Mouse (Mus musculus) midbrain, embryonic 11.5 days (tissue): ENCODE measurements around the gene Cfap61. TPM values are rescaled to one million over a fixed set of nuclear protein-coding genes. Genes with fewer than 3 reads are reported as not detected.

Source experiments
- ATAC-seq: fragments of 200-750 bp; cut with Nextera tagmentation; 2 replicates; pipeline ENCODE4 v1.8.0; 2017; ENCODE audit warnings: moderate TSS enrichment, moderate library complexity; ENCODE audit not compliant: low FRiP score
- DNase-seq: peaks from one replicate; pipeline ENCODE4 v3.0.0; 2015; ENCODE audit warnings: low spot score; ENCODE audit errors: missing footprints
- H3K27ac ChIP-seq: fragments of 300-500 bp; sonication (generic); 2 replicates; pipeline ENCODE4 v1.5.1; 2014; ENCODE audit warnings: low read depth, low read length
- H3K27me3 ChIP-seq: fragments of 300-500 bp; sonication (generic); 2 replicates; pipeline ENCODE4 v1.6.1; 2014; ENCODE audit warnings: mild to moderate bottlenecking, low read length, moderate library complexity, mixed read lengths; ENCODE audit not compliant: control insufficient read depth, insufficient read depth
- H3K36me3 ChIP-seq: fragments of 300-500 bp; sonication (generic); 2 replicates; pipeline ENCODE4 v1.6.1; 2014; ENCODE audit warnings: mild to moderate bottlenecking, low read length, moderate library complexity, mixed read lengths; ENCODE audit not compliant: control insufficient read depth, insufficient read depth
- H3K4me1 ChIP-seq: fragments of 300-500 bp; sonication (generic); 2 replicates; pipeline ENCODE4 v1.6.1; 2014; ENCODE audit warnings: low read length; ENCODE audit not compliant: control insufficient read depth, insufficient read depth
- H3K4me2 ChIP-seq: fragments of 300-500 bp; sonication (generic); 2 replicates; pipeline ENCODE4 v1.6.1; 2014; ENCODE audit warnings: mild to moderate bottlenecking, moderate library complexity
- H3K4me3 ChIP-seq: fragments of 300-500 bp; sonication (generic); 2 replicates; pipeline ENCODE4 v1.5.1; 2014; ENCODE audit warnings: low read depth, low read length
- H3K9ac ChIP-seq: fragments of 300-500 bp; sonication (generic); 2 replicates; pipeline ENCODE4 v1.6.1; 2014; ENCODE audit warnings: low read length
- H3K9me3 ChIP-seq: fragments of 300-500 bp; sonication (generic); 2 replicates; pipeline ENCODE4 v1.6.1; 2016; ENCODE audit warnings: low read length; ENCODE audit not compliant: control insufficient read depth
- WGBS: fragments of 180-500 bp; shearing (Covaris S2); extraction: QIAGEN DNeasy Blood & Tissue Kit; methylation state at CpG from one replicate; pipeline ENCODE4 v1.1.7; 2014; 5-methylcytosine and 5-hydroxymethylcytosine counted together
- polyA plus RNA-seq: library from polyadenylated mRNA; unstranded; fragments of >200 nt; fragmentation: Nextera tagmentation; extraction: Ambion mirVana; gene quantifications from 2 replicates; pipeline ENCODE4 v1.2.1, GENCODE M21; 2014

The Cfap61 gene
- polyA plus RNA-seq, 1 experiment from 2014 or later, result 0.87 TPM

DNA sequence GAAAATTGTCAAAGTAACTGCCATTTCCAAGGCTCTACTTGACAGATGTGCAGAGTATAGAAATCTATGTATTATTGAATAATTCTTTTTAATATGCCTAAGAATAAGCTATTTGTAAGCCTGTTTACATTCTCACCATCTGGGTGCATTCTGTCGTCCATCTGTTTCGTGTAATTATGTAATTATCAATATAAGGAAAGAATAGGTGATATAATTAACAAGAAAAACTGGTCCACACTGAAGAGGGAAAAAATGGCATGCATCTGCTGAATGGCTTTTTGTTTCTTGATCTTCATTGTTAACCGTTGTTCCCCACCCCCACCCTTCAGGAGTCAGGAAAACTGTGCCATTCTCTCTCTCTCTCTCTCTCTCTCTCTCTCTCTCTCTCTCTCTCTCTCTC is 124.2 kb downstream of the Cfap61 start:
- Histone ChIP-seq H3K9ac (no peak overlapping the region), H3K4me1 (peaks cover 40% of the 10 kb centered on the region), H3K9me3 (no peaks in the 10 kb centered on the region), H3K4me2 (no peak overlapping the region), H3K36me3 (no peaks in the 10 kb centered on the region), H3K27ac (no peak overlapping the region), H3K27me3 (no peaks in the 10 kb centered on the region), H3K4me3 (no peak overlapping the region)
- WGBS, result 54% methylated on average over 3 of the region's 3 CpGs
- ATAC-seq (no peak), DNase-seq (peak; percentile 79)

DNA sequence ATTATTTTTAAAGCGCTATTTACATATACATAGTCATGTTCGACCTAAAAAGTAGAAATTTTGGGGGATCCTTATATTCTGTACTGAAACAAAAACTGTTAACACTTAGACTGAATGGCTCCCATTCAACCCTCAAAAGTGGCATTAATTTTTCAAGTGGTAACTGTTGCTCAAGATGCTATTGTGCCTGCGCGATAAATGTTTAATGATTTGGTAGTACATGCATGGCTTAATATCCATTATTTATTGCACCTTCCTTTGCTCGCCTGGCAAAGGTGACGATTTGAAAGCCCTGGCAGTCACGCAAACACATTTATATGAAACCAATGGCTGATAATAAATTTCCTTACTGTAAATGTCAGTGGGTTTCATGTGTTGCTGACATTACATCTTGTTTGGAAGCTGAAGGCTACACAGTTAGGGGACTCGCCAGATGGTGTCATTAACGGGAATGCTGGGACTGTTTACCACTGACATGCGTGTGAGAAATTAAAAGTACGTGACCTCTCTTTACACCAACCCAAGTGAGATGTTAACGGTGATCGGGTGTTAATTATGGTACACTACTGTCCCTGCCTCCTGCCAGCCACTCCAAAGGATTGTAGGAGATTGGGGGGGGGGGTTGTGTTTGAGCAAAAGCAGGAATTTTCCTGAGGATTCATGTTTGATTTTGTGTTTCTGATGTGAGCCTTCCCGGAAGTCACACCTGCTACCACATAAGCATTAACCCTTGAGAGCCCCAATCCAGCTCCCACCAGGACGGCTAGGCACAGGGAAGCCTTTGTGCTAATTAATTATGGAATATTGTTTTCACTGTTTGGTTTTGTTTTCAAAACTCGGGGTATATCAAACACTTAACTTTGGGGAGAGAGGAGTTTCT is 127.1 kb downstream of the Cfap61 start:
- Histone ChIP-seq H3K27ac (peak overlapping the region; percentile 82), H3K4me2 (peak overlapping the region; percentile 40), H3K4me3 (no peak overlapping the region), H3K27me3 (no peaks in the 10 kb centered on the region), H3K36me3 (no peaks in the 10 kb centered on the region), H3K9ac (peak overlapping the region; percentile 30; the same call in 1 of the 2 replicates), H3K9me3 (no peaks in the 10 kb centered on the region), H3K4me1 (peaks cover 45% of the 10 kb centered on the region)
- ATAC-seq, result peak; percentile 30; the same call in 1 of the 2 replicates
- WGBS, result 52% methylated on average over 16 of the region's 16 CpGs
- DNase-seq, result peak; percentile 90

DNA sequence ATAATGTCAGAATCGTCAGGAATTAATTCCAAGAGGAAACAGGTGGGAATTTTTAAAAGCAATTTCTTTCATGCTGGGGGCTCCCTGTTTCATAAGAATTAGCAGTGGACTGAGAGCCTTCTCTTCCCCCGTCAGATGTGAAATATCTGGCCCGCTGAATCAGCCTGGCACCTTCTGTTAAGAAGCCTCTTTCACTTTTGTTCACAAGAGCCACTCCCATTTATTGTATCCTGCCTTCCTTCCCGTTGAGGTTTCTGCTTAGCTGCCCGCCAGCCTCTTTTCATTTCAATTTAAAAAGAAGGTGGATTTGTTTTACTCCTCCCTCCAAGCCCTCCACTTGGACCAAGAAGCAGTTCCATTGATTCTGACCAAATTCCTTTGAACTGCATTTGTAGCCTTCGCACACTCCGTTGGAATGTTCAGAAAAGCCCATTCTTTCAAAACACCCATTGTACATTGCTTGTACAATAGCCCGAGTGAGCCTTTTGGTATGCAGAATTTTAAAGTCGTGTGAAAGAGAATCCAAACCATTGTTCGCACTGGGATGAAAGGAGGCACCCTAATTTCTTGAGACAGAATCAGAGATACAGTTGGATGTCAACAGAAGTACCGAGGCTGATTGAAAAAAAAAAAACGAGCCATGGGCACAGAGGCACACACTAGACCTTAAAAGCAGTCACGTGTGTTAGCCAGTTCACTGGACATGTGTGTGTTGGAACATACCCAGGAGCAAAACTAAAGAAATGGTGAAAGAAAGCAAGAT is 127.9 kb downstream of the Cfap61 start:
- Histone ChIP-seq H3K27me3 (no peaks in the 10 kb centered on the region), H3K9ac (peak overlapping the region; percentile 43), H3K4me2 (peak overlapping the region; percentile 40), H3K27ac (peak overlapping the region; percentile 82), H3K9me3 (no peaks in the 10 kb centered on the region), H3K36me3 (no peaks in the 10 kb centered on the region), H3K4me1 (peaks cover 45% of the 10 kb centered on the region), H3K4me3 (peak overlapping the region; percentile 4; the same call in 1 of the 2 replicates)
- 8% methylated on average over 13 of the region's 13 CpGs for WGBS
- DNase-seq (peak; percentile 92), ATAC-seq (peak; percentile 71)

DNA sequence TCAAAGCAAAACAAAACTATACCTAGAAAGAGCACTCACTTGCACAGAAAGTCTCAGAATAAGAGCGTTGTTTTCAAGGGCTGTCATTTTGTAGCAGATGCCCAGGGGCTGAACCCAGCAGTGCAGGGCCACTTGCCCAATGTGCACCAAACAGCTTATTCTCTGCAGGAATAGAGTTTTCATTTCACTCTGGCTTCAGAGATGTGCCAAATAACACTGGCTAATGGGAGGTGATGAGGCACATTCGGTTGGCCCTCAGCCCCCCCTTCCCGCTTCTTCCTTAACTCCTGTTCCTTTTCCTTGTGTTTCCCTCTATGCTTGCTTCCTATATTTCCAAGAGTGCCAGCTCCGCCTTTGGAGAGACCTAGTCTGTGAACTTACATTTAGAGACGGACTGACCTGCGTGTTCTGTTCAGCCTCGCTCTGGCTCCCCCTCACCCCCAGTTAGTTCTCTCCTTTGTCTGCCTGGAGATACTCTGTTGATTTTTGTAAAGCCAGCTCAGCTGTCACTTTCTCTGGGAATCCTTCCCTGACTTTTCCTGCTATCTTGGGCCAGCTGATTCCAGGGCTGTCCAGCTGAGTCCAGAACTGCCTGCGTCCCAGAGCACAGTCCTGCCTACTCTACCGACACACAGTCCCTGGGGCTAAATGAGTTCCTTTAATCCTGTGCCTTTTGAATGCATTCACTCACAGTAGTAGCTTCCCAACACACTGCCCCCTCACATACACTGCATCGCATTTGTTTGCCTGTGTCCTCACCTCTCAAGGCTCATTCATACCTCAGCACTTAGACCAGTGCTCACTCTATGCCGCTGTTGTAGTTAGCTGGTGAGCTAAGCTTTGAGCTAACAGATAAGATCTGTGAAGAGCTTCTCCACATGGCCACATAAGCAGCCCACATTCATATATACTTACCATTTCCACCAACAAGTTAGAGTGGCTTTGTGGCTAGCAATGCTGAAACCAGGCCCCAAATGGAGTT is 128.8 kb downstream of the Cfap61 start:
- Histone ChIP-seq H3K4me3 (no peak overlapping the region), H3K9me3 (no peaks in the 10 kb centered on the region), H3K27me3 (no peaks in the 10 kb centered on the region), H3K36me3 (no peaks in the 10 kb centered on the region), H3K9ac (peak overlapping the region; percentile 43), H3K4me1 (peaks cover 45% of the 10 kb centered on the region), H3K4me2 (peak overlapping the region; percentile 40; the same call in 1 of the 2 replicates), H3K27ac (peak overlapping the region; percentile 82)
- DNase-seq (peak; percentile 92), ATAC-seq (peak; percentile 41)
- WGBS, result 20% methylated on average over 11 of the region's 11 CpGs

DNA sequence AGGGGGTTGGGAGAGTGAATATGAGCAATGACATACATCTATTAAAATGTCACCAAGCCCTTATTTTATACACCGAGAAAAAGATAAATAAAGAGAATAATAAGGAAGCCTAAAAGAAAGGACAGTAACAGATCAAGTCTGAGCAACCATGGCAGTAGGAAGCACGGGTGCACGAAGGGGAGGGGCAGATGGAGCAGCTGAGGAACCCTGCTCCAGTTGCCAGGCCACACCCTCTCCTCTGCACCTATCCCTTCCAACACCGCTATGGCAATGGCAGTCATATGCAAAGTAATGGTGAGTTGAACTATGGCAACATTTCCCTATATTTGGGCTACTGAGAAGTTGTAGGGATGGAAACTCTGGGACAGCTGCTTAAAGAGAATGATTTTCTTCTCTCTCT is 132.8 kb downstream of the Cfap61 start:
- DNase-seq (no peak), ATAC-seq (no peak)
- Histone ChIP-seq H3K36me3 (no peaks in the 10 kb centered on the region), H3K9me3 (no peaks in the 10 kb centered on the region), H3K4me1 (peaks cover 19% of the 10 kb centered on the region), H3K27ac (no peak overlapping the region), H3K4me2 (no peak overlapping the region), H3K9ac (no peak overlapping the region), H3K27me3 (no peaks in the 10 kb centered on the region), H3K4me3 (no peak overlapping the region)
- WGBS, result 54% methylated on average over 4 of the region's 4 CpGs

DNA sequence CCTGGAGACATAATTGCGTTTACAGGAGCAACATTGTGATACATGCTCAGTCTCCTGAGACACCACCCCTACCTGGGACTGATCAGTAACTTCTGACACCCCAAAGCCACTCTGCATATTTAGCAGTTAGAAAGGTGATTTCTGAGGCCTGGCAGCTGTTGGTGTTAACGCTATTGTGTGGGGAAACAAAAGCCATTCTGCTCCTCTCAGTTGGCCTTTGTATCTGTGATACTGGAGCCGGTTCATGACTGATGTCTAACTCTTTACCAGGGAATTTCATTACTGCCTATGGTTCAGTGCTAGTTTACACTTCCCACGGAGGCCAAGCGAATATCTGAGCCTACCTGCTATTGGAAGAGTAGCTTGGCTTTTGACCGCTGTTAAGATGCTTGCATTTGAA is 138.7 kb downstream of the Cfap61 start:
- no peaks in the 10 kb centered on the region for H3K36me3 ChIP-seq
- H3K9me3 ChIP-seq, result no peaks in the 10 kb centered on the region
- no peak overlapping the region for H3K27ac ChIP-seq
- H3K9ac ChIP-seq, result no peak overlapping the region
- H3K27me3 ChIP-seq, result no peaks in the 10 kb centered on the region
- DNase-seq (peak; percentile 82), ATAC-seq (peak; percentile 43)
- 21% methylated on average over 6 of the region's 6 CpGs for WGBS
- no peak overlapping the region for H3K4me3 ChIP-seq
- H3K4me1 ChIP-seq, result peaks cover 9% of the 10 kb centered on the region
- H3K4me2 ChIP-seq, result no peak overlapping the region

DNA sequence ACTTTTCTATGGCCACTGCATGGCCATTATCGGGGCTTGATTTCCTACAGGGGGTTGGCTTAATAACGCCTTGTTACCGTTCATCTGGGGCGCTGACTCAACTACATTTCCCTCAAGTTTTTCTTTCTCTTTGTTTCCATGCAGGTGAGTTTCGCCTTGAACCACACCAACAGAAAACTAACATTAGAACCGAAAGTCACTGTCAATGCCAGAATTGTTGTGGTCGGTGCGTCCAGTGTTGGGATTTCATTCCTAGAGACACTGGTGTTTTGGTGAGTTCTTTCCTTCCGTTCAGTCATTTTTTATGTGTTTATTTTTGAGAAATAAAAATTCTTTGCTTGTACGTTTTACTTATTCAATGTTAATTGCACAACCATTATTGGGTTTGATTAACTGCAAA is 142.5 kb downstream of the Cfap61 start:
- ATAC-seq (no peak), DNase-seq (no peak)
- H3K27me3 ChIP-seq, result no peaks in the 10 kb centered on the region
- peaks cover 9% of the 10 kb centered on the region for H3K4me1 ChIP-seq
- H3K36me3 ChIP-seq, result no peaks in the 10 kb centered on the region
- no peaks in the 10 kb centered on the region for H3K9me3 ChIP-seq
- 93% methylated on average over 10 of the region's 10 CpGs for WGBS
- H3K4me2 ChIP-seq, result no peak overlapping the region
- no peak overlapping the region for H3K9ac ChIP-seq
- no peak overlapping the region for H3K4me3 ChIP-seq
- H3K27ac ChIP-seq, result no peak overlapping the region

DNA sequence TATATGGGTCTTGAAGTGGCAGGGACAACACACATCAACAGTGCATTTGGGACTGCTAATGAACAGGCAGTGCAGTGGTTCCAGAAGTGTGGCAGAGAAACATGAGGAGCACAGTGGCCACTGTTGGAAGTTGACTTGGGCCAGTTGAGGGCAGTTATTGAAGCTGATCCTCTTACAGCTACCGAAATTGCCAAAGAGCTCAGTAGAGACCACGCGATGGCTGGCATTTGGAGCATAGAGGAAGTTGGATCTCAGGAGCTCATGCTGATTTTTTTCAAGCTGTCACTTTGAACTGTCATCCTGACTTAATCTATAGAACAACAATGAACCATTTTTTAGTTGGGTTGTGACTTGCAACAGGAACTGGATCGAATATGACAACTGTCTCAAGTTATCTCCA is 145.7 kb downstream of the Cfap61 start:
- H3K36me3 ChIP-seq, result no peaks in the 10 kb centered on the region
- H3K9me3 ChIP-seq, result no peaks in the 10 kb centered on the region
- ATAC-seq (no peak), DNase-seq (peak; percentile 19)
- H3K27ac ChIP-seq, result no peak overlapping the region
- H3K9ac ChIP-seq, result no peak overlapping the region
- WGBS, result 95% methylated on average over 4 of the region's 4 CpGs
- H3K4me3 ChIP-seq, result no peak overlapping the region
- H3K27me3 ChIP-seq, result no peaks in the 10 kb centered on the region
- H3K4me1 ChIP-seq, result no peaks in the 10 kb centered on the region
- no peak overlapping the region for H3K4me2 ChIP-seq
